ENCODE assay signal across 10 mouse cellular contexts in the genomic region with DNA sequence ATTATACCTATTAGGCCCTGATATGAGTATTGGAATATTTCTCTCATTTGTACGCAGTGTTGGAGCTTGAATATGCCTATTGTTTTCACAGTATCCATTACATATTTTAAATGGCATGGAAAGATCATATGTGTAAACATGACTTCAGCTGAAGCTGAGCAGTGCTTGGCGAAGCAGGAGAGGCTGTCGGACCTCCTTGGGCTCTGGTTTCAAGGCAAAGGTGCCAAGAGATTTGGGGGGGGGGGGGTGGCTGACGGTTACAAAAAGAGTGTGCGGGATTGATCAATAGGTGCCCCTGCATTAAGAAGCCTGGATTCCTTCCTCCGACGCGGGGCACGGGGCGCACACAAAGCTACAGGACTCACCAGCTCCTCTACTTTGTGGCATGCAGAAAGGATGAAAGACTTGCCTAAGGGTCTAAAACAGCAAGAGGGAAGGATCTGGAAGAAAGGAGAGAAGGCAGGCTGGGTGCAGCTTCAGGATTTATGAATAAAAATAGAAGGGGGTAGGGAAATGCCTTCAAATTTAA.
DNase-seq lines count a peak whose midpoint lies in the region; ATAC-seq and TF ChIP-seq lines count a peak whose summit lies in the region.
"Had no signal": no experiment of that assay in that cellular context is flagged by ENCODE, and none has a peak within 500 bp of the region (broad histone marks: within the 10 kb centered on the region; RNA-seq: fewer than 3 reads in every experiment).

No protein-coding gene starts in this region.

- no peaks in the 10 kb centered on the region for H3K9me3 ChIP-seq in heart, embryonic 12.5 days (replicated peaks)
- H3K9me3 ChIP-seq in forebrain, postnatal 0 days (ENCODE audit: low read length) = no peaks in the 10 kb centered on the region
- H3K9me3 ChIP-seq in midbrain, embryonic 10.5 days (replicated peaks) = no peaks in the 10 kb centered on the region

- no peaks in the 10 kb centered on the region for H3K27me3 ChIP-seq in heart, embryonic 12.5 days (replicated peaks)
- H3K27me3 ChIP-seq in forebrain, postnatal 0 days (ENCODE audit: insufficient read depth, low read length) = no peaks in the 10 kb centered on the region
- no peaks in the 10 kb centered on the region for H3K27me3 ChIP-seq in midbrain, embryonic 10.5 days (ENCODE audit: low read depth, poor library complexity, severe bottlenecking)

- WGBS in heart, embryonic 12.5 days = 52% methylated on average over 10 of the region's 10 CpGs
- 16% methylated on average over 10 of the region's 10 CpGs for WGBS in forebrain, postnatal 0 days
- 31% methylated on average over 10 of the region's 10 CpGs for WGBS in midbrain, embryonic 10.5 days

- no peak overlapping the region for H3K9ac ChIP-seq in heart, embryonic 12.5 days
- peak overlapping the region; percentile 19; the same call in 1 of the 2 replicates for H3K9ac ChIP-seq in forebrain, postnatal 0 days

- H3K4me2 ChIP-seq in heart, embryonic 12.5 days = peak overlapping the region; percentile 61
- peak overlapping the region; percentile 40 for H3K4me2 ChIP-seq in forebrain, postnatal 0 days (ENCODE audit: low read depth)

- no peak for ATAC-seq in heart, embryonic 12.5 days (ENCODE audit: insufficient number of reproducible peaks, low FRiP score)
- peak; percentile 40 for ATAC-seq in forebrain, postnatal 0 days

- H3K27ac ChIP-seq in heart, embryonic 12.5 days (ENCODE audit: poor library complexity, severe bottlenecking) = no peak overlapping the region
- 0 out of 2 replicates have a peak overlapping the region, but pooled peaks have one; percentile 3 for H3K27ac ChIP-seq in forebrain, postnatal 0 days (ENCODE audit: low read depth, low read length)
- H3K27ac ChIP-seq in midbrain, embryonic 10.5 days (replicated peaks) = peak overlapping the region; percentile 52; the same call in 1 of the 2 replicates

- H3K4me3 ChIP-seq in heart, embryonic 12.5 days = peak overlapping the region; percentile 21; the same call in 1 of the 2 replicates
- peak overlapping the region; percentile 24 for H3K4me3 ChIP-seq in forebrain, postnatal 0 days (ENCODE audit: low read depth, low read length)
- H3K4me3 ChIP-seq in midbrain, embryonic 10.5 days = 0 out of 2 replicates have a peak overlapping the region, but pooled peaks have one; percentile 14

- H3K4me1 ChIP-seq in heart, embryonic 12.5 days (replicated peaks) = 0 out of 2 replicates have a peak, but pooled peaks cover 3% of the 10 kb centered on the region
- no peaks in the 10 kb centered on the region for H3K4me1 ChIP-seq in forebrain, postnatal 0 days (ENCODE audit: insufficient read depth)
- H3K4me1 ChIP-seq in midbrain, embryonic 10.5 days = peaks cover 26% of the 10 kb centered on the region

- no peak for DNase-seq in heart, postnatal 4 days
- DNase-seq in embryo, embryonic 10.5 days (ENCODE audit: low spot score) = peak; percentile 42
- no peak for DNase-seq in forebrain, postnatal 0 days
- DNase-seq in midbrain, embryonic 10.5 days (ENCODE audit: low spot score) = peak; percentile 33
- no peak for DNase-seq in Muller cell, postnatal 12 days (ENCODE audit: inconsistent ontology term)
- DNase-seq in retina, embryonic 14.5 days (ENCODE audit: low spot score) = no peak
- DNase-seq in adrenal gland, postnatal 36 days = no peak
- DNase-seq: layer of hippocampus, postnatal 36 days; lung, adult 2 months had no signal

- TF ChIP-seq CTCF in forebrain, postnatal 0 days (IDR thresholded peaks at IDR 0.05; ENCODE audit: low read depth) = no peak

- no peaks in the 10 kb centered on the region for H3K36me3 ChIP-seq in heart, embryonic 12.5 days
- no peaks in the 10 kb centered on the region for H3K36me3 ChIP-seq in forebrain, postnatal 0 days (ENCODE audit: insufficient read depth)
- no peaks in the 10 kb centered on the region for H3K36me3 ChIP-seq in midbrain, embryonic 10.5 days

Comparison
In these comparisons a context has a peak if more than half of its experiments do, and no peak if none do; other contexts are left out.
1. DNase-seq: peak in embryo, embryonic 10.5 days (single experiment) and midbrain, embryonic 10.5 days (single experiment); none in heart, postnatal 4 days (single experiment), forebrain, postnatal 0 days (single experiment), Muller cell, postnatal 12 days (single experiment), retina, embryonic 14.5 days (single experiment) and adrenal gland, postnatal 36 days (0 of 2).
2. Peak in every context shown above with its lines, with median percentiles within 50 percentile points of each other: H3K4me3 ChIP-seq.